Mouse (Mus musculus) induced T-regulatory cell, adult 2 months (primary cell): ENCODE measurements at regions not wholly inside any gene's neighbourhood (a gene's known extent, or its start where the extent isn't known, plus 50 kb on each side); places are given as distances from the start of the nearest gene placed in this dataset.

Experiments used
- DNase-seq: peaks from one replicate; pipeline ENCODE4 v3.0.0-alpha.2; 2012; ENCODE audit warnings: low read depth

GRCm38 (mm10) chr4:152729421-152729820 is 251.8 kb upstream of the Kcnab2 start:
- DNase-seq = no peak

DNA sequence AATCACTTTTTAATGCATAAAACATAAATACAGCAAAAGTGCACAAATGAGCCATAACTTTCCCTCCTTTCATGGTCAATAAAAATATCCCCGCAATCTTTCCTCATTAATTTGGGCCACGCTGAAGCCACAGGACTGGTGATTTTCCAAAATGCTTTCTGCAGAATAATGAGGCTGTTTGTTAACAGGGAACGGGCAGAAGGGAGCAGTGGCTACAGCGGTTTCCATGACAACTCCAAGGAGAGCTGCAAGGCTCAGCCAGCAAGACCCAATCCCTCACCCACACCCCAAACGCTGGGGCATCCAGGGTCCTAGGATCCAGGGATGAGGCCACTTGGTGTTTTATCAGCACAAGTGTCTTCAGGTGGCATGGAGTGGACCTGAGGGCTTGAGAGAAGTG is 248.2 kb upstream of the Kcnab2 start:
- no peak for DNase-seq

GRCm38 (mm10) chr4:152725423-152725822 is 247.8 kb upstream of the Kcnab2 start:
- DNase-seq = no peak

GRCm38 (mm10) chr4:152724741-152725140 is 247.1 kb upstream of the Kcnab2 start:
- no peak for DNase-seq

DNA sequence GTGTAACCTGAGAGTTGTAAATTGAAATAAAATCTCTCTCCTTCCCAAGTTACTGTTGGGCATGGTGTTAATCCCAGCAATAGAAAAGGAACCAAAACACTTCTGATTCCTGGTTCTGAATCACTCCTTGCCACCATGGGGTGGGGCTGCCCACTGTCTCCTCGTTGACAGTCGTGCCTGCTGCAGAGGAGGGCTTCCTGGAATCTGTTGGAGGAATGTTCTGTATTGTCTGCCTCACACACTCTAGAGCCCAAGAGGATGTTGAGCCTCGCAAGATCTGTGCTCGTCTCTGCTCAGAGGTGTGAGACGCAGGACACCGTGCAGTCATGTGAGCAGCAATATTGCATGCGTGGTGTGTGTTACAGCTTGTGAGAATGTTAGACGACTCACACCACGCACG is 246.4 kb upstream of the Kcnab2 start:
- DNase-seq = no peak

DNA sequence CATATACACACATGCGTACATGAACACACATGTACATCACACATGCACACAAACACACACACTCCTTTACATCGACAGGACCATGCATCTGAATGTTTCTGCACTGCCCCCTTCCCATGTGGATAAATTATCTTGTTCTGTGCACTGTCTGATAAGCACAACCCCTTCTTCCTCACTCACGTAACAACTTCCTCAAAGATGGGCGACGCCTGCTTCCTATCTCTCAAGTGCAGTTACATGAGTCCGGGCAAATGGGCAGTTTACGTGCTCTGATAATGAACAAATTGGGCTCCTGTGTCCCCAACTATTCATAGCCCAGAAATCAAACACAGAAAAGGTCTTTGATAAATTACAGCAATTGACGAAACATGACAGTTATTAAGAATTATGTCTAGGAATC is 242.9 kb upstream of the Kcnab2 start:
- no peak for DNase-seq

- no peak for DNase-seq
Measured at GRCm38 (mm10) chr4:152719416-152720127, 241.9 kb upstream of the Kcnab2 start.

DNA sequence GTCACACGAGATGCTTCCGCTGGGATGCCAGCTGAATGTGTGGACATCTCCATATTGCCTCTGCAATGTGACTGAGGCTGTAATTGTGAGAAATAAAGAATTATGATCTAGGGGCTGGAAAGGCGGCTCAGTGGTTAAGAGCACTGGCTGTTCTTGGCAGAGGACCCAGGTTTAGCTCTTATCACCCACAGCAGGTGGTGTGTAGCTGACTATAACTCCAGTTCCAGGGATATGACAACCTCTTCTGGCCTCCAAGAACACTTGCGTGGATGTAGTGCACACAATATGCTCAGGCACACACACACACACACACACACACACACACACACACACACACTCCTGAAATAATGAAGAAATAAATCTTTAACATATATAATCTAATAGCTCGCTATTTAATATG is 232.7 kb upstream of the Kcnab2 start:
- DNase-seq = no peak

DNA sequence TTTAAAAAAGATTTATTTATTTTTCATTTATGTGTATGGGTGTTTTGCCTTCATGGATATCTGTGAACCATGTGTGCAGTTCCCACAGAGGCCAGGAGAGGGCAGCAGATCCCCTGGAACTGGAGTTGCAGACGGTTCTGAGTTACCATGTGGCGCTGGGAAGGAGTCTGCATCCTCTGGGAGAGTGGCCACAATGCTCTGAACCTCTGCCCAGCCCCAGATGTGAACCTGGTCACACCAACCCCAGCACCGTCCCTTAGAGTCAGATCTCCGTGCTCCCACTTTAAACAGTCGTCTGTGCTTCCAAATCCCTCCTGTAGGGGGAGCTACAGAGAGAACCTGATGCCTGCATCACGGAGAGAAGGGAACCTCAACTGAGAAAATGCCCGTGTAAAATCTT is 222.5 kb upstream of the Kcnab2 start:
- DNase-seq = peak; percentile 1

DNA sequence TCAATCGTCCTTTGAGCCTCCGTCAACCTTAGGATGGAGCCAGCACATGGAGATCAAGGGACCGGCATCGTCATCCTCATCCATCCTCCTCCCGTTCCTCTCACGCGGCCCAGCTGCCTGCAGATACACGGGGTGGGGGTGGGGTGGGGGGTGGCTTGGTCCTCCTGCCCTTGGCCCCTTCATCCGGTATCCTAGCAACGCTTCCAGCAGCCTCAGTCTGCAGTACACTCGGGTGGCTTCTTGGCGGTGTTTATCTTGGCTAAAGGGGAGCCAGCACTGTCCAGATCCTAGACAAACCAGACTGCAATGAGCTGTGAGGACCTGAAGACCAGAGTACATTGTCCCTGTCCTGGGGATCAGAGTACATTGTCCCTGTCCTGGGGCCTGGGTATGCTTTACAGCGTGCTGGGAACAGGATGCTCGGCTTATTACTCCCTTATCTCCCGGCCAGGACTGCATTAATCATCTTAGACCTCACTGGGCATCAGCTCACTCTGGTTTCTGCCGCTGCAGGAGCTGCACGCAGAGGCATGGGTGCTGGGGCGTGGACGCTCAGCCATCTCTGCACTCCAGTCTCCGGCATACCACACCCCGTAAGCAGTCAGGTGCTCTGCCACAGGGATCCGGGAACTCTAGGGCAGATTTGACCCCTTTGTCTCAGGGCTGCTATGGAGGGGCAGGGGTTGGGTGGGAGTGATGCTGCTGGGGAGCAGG is 219.7 kb upstream of the Kcnab2 start:
- no peak for DNase-seq

DNA sequence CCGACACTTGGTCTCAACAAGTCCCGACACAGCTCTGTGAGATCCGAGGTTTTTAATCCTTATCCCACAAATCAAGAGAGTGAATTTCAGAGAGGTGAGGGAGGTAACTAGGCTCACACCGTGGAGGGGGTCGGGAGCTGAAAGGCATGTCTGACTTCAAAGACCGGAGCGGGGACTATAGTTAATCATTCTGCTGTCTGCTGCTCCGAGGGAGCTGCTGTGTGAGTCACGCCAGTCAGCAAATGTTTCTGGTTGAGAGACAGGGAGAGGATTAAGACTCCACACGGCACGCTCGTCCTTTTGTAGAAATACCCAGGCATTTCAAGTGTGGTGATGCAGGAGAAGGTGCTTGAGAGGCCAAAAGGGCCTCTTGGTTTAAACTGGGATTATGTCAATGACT is 214.1 kb upstream of the Kcnab2 start:
- DNase-seq = no peak

- no peak for DNase-seq
Measured at GRCm38 (mm10) chr4:152691302-152691701, 213.6 kb upstream of the Kcnab2 start.

DNA sequence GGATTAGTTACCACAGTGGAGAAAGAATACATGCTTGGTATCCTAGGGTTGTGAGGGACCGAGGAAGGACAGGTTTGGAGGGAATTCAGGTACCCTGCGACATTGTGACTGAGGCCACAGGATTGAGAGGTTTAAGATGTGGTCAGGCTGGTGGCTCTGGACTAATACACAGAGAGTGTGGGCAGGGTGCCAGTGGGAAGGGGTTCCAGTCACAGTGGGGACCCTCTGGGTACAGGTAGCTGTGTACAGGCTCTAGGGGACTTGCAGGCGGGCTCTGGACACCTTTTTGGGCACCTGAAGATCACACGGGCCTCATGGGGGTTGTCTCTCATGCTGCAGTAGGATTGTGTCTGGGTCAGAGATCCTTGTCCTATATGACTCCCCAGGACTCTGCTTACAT is 213.1 kb upstream of the Kcnab2 start:
- DNase-seq = no peak

DNA sequence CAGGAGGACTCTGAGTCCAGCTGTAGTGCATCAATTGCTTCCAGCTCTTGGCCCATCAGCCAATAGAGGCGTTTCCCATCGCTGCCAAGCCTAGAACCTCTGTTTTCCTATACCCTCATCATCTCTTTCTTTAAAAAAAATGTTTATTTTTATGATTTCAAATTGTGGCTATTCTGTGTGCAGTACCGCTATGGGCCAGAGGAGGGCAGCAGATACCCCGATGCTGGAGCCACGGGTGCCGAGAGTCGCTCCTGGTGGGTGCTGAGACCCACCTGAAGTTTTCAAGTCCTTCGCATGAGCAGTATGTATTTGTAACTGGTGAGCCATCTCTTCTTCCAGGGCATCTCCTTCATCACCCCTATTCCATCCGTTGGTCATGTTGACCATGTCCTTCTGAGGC is 212.2 kb upstream of the Kcnab2 start:
- DNase-seq = no peak

DNA sequence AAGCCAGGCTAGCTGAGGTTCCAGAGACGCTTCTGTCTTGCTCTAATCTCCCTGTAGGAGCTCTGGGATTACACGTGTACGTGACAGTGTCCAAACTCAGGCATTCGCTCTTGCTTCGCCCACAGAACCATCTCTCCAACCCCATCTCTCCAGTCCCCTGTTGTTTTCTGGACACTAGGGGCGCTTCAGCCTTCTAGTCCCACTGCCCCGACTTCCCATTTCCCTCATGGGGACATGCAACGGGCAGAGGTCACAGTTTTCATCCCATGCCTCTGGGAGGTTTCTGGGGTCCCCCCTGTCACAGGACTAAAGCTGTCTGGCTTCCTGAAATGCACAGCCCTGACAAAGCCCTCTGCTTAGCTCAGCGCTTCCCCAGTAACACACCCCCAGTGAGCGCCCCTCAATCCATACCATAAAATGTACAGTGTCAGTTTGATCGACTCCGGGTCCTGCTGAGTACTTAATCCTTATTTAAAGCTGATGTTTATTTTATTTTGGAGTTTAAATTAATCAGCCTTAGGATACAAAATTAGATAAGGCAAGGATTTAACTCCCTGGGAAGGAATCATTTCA is 208.9 kb upstream of the Kcnab2 start:
- no peak for DNase-seq

DNA sequence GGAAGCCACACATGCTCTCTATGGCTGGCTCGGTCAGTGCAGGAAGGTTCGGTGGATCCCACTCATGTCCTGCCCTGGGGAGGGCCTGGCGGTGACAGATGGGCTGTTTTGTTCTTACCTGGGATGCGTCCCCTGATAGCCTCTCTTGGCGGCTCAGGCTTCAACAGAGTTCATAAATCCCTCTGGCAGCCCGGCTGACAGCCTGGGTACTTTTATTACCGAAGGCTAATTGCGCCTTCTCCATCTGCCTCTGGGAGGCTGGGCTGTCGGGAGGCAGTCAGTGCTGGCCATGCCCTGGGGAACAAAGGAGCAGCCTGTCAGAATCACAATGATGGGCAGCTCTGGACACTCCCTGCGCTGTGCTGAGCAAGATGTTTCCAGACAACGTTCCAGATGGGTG is 196.5 kb upstream of the Kcnab2 start:
- DNase-seq = no peak

- DNase-seq = peak; percentile 6
Measured at GRCm38 (mm10) chr4:152663482-152663881, 185.8 kb upstream of the Kcnab2 start.

DNA sequence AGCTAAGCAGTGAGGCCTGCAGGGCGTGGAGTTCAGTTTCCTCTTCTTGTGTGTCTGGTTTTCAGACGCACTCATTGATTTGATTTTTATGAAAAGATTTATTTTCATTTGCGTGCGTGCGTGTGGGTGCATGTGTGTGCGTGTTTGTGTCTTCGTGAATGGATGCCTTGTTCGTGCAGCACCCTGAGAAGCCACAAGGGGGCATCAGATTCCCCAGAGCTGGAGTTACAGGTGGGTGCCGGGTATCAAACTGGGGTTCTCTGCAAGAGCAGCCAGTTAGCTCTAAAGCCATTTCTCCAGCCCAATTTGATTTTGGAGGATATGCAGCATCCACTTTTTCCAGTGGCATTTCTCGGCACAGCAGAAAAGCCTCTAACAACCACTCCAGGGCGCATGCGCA is 185.4 kb upstream of the Kcnab2 start:
- no peak for DNase-seq

DNA sequence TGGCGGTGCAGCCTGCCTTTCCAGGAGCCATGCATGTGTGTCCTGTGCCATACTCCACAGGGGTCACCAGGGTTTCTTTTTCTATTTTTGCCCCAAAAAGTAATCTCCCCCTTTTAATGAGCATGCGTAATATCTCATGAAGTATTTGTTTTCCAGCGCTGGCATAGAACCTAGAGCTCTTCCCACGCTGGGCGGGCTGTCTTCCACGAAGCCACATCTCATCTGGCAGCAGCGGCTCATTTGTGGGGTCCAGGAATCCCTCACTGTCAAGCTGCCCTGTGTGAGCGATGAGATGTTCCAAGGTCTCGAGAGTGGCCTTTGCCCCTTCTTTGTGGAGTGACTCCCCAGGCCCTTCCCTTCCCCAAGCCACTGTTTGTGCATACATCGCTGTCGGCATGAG is 184.8 kb upstream of the Kcnab2 start:
- no peak for DNase-seq

DNA sequence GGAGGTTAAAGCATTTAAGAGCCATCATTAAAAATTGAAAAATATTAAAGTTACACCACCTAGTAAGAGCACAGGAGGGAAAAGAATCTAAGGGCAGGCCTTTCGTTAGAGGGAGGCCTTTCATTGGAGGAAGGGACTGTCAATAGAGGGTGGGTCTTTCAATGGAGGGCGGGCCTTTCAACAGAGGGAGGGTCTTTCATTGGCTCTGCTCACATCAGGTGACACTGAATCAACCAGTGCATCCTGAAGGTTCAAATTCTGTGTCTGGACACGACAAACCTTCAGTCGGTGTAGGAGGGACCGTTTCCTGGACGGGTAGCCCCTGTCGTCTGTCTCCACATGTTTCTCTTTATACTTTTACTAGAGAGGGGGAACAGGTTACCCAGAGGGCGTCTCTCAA is 172.5 kb upstream of the Kcnab2 start:
- no peak for DNase-seq

GRCm38 (mm10) chr4:152647620-152648019 is 169.9 kb upstream of the Kcnab2 start:
- DNase-seq = no peak

DNA sequence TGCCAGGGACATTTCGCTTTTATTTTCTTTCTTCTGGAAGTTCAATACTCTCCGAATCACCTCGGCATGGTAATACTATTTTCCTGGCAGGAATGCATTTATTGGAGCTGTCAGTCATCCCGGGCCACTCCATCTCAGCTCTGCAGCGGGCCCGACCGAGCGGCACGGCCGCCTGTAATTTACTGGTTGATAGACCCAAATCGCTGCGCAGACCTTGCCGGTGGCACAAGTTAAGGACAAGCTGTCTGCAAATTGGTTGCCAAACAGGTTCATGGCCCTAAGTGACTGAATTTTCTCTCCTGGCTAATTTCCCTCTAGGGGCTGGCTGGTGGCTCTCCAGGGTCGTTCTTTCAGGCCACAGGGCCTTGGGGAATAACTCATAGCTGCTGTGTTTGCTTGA is 169.4 kb upstream of the Kcnab2 start:
- no peak for DNase-seq

GRCm38 (mm10) chr4:152637088-152637487 is 159.4 kb upstream of the Kcnab2 start:
- no peak for DNase-seq

DNA sequence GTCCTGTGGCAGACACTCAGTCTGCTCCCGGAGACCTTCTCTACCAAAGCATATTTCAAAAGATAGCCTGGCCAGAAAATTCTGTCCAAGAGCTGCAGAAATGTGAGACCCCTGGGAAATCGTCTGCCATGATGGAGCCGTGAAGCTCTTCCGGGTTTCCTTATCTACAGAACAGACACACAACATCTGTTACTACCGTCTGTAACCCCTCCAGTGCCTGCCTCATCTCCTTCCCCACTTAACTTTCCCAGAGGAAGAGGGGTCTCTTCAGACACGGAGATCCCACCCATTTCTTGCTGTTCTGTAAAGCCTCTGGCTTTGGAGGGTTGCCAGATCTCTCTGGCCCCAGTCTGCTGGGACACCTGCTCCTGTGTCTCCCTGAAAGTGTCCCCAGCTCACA is 156.2 kb upstream of the Kcnab2 start:
- DNase-seq = no peak
